Mouse (Mus musculus) gastrocnemius, adult 2 months (tissue): Measurements from ENCODE around the gene Samt4. TPM values are rescaled to one million over a fixed set of nuclear protein-coding genes. Genes with fewer than 3 reads are reported as not detected.
"Not testable (repeated sequence)": the region's sequence is repeated elsewhere in the genome, so short reads cannot be mapped to it uniquely, and the experiment has no call there.

Experiments used
- DNase-seq: peaks from one replicate; pipeline ENCODE4 v3.0.0; 2022
- H3K27ac ChIP-seq: fragments of 200-600 bp; 2 replicates; pipeline ENCODE4 v1.8.1; 2022; ENCODE audit warnings: mild to moderate bottlenecking
- H3K4me3 ChIP-seq: fragments of 200-600 bp; 2 replicates; pipeline ENCODE4 v1.8.1; 2022; ENCODE audit warnings: mild to moderate bottlenecking, moderate library complexity
- CTCF ChIP-seq: fragments of 200-600 bp; IDR thresholded peaks from 2 replicates; pipeline ENCODE4 v1.8.1; 2022; ENCODE audit warnings: antibody characterized with exemption, mild to moderate bottlenecking, moderate library complexity
- intact Hi-C: fragments of 180-260 bp; cut with DNase I; formaldehyde crosslinking; loops from one replicate; pipeline ENCODE4 v1.15.1; 2025
- long read RNA-seq, 2 experiments: library from polyadenylated mRNA; stranded (forward); transcript quantifications; one replicate each; pipeline ENCODE4 v2.0.0; 2021
- total RNA-seq, 2 experiments: library from RNA; stranded (reverse); gene quantifications; 2 replicates each; pipeline ENCODE4 v1.2.3; 2021

Gene Samt4
- not detected for total RNA-seq
- long read RNA-seq, experiment 1: 0 reads
- long read RNA-seq, experiment 2: 0 reads

GRCm38 (mm10) chrX:154481702-154482101 is at the start of gene Samt4:
TSS of gene Samt4 (plus strand) at chrX:154482002.
- Histone ChIP-seq H3K4me3 (no peak within 1 kb of the TSS), H3K27ac (no peak within 1 kb of the TSS)
- intact Hi-C loops: no loop called here

GRCm38 (mm10) chrX:154443696-154444095 is 38.1 kb upstream of the Samt4 start:
- intact Hi-C loops, H3K4me3 ChIP-seq, DNase-seq, H3K27ac ChIP-seq: not testable (repeated sequence)

More at GRCm38 (mm10) chrX:154481702-154482101, at the start of gene Samt4:
- TF ChIP-seq CTCF: no peak
- DNase-seq: no peak

GRCm38 (mm10) chrX:154468386-154468785 is 13.4 kb upstream of the Samt4 start:
- H3K27ac ChIP-seq, H3K4me3 ChIP-seq, DNase-seq, intact Hi-C loops: not testable (repeated sequence)

Other genes starting within 250 kb of the Samt4 start
- gene 4930524N10Rik, start 138.6 kb upstream of the Samt4 start, total RNA-seq: not detected
- gene Samt2, start 97.4 kb downstream of the Samt4 start, total RNA-seq: not detected